Mouse (Mus musculus) gastrocnemius, postnatal 4 days (tissue): Measurements from ENCODE around the gene Sf3a1. TPM values are rescaled to one million over a fixed set of nuclear protein-coding genes. Genes with fewer than 3 reads are reported as not detected.

Experiments used
- DNase-seq, 2 experiments: peaks; one replicate each; pipeline ENCODE4 v3.0.0; 2021 to 2022; ENCODE audit warnings: low spot score in 2 of 2, mixed read lengths in 2 of 2
- total RNA-seq, 2 experiments: library from RNA; stranded (reverse); gene quantifications; 2 replicates each; pipeline ENCODE4 v1.2.3; 2021

Sf3a1 gene
- total RNA-seq, 2 experiments from 2014 or later = 41.2 to 50.6 TPM

DNA sequence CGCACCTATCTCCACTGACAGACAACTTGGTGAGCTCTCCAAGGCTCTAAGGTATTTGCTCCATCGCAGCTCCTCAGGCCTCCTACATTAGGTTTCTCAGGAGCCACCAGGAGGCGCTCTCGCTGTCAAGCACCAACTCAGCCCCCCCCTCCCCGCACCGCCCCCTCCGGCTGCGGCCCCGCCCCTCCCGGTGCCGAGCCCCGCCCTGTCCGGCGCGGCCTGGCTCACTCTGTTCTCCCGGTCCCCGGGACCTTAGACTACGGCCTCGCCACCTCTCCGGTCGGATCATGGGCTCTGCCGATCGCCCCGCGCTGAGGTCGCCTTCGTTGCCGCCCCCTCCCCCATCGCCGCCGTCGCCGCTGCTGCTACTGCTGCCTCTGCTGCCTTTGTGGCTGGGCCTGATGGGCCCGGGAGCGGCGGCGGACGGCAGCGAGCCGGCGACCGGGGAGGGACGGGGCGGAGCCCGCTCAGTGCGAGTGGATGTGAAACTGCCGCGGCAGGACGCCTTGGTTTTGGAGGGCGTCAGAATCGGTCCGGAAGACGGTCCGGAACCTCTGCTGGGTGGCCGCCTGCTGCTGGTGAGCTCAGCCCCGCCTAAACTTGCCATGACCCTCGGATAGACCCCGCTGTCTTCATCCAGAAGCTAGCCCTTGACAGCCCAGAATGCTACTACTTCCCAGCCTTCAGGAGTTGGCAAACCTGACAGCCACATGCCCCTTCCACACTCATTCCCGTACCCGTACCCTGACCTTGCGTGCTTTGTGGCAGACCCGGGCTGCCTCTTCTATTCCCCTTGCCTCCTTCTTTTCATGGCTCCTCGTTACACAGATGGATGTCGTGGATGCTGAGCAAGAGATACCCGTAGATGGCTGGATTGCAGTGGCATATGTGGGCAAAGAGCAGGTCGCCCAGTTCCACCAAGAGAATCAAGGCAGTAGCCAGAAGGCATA is 24.9 kb upstream of the Sf3a1 start, which contains the start of gene Rnf215:
TSS of gene Rnf215 (plus strand) at position 217 of the 950 bp plus-strand sequence.
- DNase-seq = peak; percentile 85 to 93

DNA sequence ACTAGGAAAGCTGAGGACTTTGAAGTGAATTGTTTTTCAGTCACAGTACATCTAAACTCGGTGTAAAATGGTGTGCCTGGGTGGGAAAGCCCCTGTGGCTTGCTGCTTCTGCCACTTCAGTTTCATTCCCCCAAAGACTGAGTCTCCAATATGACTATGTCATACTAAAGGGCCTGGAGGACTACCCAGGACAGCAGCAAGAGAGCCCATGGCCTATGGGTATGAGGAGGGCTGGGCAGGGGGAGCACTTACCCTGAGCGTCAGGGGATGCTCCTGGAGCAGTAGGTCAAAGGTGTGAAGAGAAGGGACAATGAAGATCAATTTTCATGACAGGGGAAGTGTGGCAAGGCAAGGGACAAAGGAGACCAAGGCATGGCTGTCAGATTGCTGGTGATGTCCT is 21.2 kb upstream of the Sf3a1 start:
- DNase-seq = no peak

GRCm38 (mm10) chr11:4141505-4141904 is 18.6 kb upstream of the Sf3a1 start:
- DNase-seq = no peak

GRCm38 (mm10) chr11:4142352-4142751 is 17.8 kb upstream of the Sf3a1 start:
- DNase-seq = no peak

DNA sequence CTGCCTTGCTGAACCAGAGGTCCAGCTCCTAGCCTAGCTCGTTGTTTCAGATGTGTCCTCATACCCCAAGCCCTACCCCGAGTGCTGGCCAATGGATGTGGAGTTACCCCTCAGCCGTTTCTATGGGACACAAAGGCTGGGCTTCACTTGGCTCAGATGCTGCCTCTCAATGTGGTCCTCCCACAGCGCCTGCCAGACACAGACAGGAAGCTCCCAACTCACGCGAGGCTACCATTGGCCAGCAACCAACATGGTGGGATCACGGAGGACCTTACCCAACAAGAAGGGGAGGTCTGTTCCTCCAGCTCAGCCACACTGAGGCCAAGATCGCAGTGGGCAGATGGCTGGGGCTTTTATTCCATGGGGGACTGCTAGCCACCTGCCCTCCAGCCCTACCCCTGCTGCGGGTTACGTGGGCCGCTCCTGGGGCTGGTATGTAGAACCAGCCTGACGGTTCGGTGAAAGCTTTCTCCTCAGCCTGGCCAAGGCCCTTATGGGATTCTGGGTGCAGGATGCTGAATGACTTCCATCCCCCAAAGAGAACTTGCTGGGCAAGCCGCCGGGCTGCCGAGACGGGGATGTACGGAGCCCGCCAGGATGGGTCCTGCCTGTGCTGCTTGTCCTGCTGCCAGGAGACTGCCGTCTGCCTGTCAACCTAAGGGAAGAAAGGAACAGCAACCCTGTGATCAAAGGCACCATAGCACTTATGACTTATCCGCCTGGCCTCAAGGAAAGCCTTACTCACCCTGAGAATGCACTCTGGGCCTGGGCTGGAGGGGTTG is 16.7 kb upstream of the Sf3a1 start:
- no peak for DNase-seq

GRCm38 (mm10) chr11:4146381-4146780 is 13.8 kb upstream of the Sf3a1 start:
- no peak for DNase-seq

GRCm38 (mm10) chr11:4147098-4147497 is 13.1 kb upstream of the Sf3a1 start:
- DNase-seq = peak in 1 of 2 experiments; percentile 38

DNA sequence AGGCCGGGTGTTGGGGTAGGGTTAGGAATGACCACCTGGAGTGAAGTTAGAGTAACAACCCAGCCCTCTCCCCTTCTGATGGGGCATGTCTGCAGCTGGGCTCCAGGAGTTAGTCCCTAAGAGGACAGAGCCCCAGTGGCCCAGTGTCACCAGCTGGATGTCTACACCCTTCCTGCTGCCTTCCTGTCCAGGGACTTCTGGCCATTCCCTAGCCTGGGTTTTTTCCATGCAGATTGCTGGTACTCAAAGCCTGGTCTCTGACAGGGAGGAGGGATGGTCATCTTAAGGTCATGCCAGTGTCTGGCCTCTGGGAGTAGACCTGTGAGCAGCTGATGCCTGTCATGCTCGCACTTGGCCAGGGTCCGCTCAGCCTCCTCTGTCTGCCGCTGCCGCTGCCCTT is 12.0 kb upstream of the Sf3a1 start:
- no peak for DNase-seq

DNA sequence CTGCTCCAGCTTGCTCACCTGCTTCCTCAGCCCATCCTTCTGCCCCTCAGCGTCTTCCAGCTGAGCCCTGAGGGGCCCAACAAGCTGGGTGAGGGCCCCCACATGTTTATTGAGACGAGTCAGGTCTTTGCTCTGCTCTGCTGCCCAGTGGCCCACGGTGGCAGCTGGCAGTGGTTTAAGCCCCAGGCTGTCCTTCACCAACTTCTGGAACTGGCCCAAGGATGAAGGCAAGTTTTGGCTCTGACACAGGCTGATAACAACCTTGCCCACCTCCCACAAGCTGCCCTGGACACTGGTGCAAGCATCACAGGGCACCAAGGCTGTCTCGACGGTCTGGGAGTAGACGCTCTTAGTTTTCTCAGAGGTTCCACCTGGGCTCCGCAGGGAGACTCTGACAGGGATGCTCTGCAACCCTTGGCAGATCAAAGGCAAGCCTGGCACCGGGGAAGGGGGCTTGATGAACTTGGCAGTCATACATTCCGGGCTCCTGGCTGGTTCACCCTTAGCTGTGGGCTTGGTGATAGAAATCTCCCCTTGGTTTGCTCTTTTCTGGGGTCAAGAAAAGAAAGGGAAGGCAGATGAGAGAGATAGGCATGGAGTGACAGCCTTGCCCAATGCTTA is 11.5 kb upstream of the Sf3a1 start:
- no peak for DNase-seq

- no peak for DNase-seq
Observed at GRCm38 (mm10) chr11:4149886-4150285, 10.3 kb upstream of the Sf3a1 start.

DNA sequence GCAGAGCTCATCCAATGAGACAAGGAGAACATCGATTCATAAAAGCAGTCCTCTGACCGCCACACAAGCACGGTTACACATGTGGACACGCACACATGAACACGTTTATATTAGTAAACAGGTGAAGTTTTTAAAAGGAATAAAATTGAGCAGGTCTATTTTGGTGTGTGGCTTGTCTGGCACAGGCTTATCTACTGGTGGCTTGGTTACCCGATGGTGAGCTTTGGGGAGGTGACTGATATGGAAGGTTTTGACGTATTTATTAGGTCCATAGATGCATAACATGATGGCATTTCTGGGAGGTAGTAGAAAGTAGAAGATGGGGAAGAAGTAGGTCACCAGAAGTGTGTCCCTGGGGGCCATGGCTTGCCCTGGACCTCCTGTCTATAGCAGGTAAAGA is 6.5 kb upstream of the Sf3a1 start:
- no peak for DNase-seq

DNA sequence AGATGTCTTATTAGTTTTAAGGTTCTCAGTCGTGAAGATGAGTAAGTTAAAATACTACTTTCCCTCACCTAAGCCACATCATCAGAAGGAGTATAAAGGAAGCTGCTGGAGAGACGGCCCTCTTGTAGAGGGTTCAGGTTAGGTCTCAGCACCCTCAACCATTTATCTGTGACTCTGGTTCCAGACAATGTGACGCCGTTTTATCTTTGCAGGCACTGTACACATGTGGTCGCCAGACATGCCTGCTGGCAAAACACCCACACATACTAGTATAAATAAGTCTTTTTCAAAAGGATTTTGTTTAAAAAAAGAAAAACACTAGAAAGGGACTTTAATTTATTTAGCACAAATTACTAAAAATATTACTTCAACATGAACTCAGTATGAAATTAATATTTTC is 4.5 kb upstream of the Sf3a1 start:
- DNase-seq = no peak

DNA sequence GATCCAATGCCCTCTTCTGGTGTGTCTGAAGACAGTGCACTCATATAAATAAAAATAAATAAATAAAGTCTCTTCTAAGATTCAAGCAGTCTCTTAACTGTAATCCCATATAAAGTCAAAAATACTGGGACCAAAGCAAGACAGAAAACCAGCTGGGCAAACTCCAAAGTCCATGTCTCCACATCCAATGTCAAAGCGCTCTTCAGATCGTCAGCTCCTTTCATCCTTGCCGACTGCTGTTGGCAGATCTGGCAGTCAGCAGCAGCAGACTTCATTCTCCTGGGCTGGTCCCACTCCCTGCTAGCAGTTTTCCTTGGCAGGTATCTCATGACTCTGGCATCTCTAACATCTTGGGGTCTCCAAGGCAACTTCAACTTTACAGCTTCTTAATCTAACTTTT is 1.5 kb upstream of the Sf3a1 start:
- DNase-seq = no peak

GRCm38 (mm10) chr11:4160758-4161480 is 769 bp downstream of the Sf3a1 start:
- DNase-seq = no peak

- no peak for DNase-seq
Observed at GRCm38 (mm10) chr11:4164701-4165100, 4.6 kb downstream of the Sf3a1 start.

DNA sequence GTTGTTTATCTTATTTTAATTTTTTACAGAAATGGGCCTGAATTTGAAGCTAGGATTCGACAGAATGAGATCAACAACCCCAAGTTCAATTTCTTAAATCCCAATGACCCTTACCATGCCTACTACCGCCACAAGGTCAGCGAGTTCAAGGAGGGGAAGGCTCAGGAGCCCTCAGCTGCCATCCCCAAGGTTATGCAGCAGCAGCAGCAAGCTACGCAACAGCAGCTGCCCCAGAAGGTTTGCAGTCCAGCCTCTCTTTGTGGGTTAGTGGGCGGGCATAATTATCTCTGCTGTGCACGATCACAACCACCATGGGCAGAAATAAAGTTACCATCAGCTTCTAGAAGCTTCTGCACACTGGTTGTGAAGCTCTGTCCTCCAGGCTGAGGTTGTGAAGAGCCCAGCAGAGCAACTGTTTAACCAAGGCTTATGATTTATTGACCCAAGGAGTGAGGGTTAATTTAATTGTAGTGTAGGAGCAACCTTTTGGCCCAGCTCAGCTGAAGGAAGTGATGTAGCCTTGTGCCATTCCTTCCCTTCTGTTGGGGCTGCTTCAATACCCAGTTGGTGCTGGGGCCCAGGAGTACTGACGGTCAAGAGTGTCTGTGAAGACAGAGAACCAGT is 6.4 kb downstream of the Sf3a1 start:
- DNase-seq = no peak

GRCm38 (mm10) chr11:4174586-4174985 is 14.4 kb downstream of the Sf3a1 start:
- peak in 1 of 2 experiments; percentile 33 for DNase-seq

- no peak for DNase-seq
Observed at GRCm38 (mm10) chr11:4177716-4178115, 17.6 kb downstream of the Sf3a1 start.

GRCm38 (mm10) chr11:4182061-4182460 is 21.9 kb downstream of the Sf3a1 start:
- DNase-seq = no peak

DNA sequence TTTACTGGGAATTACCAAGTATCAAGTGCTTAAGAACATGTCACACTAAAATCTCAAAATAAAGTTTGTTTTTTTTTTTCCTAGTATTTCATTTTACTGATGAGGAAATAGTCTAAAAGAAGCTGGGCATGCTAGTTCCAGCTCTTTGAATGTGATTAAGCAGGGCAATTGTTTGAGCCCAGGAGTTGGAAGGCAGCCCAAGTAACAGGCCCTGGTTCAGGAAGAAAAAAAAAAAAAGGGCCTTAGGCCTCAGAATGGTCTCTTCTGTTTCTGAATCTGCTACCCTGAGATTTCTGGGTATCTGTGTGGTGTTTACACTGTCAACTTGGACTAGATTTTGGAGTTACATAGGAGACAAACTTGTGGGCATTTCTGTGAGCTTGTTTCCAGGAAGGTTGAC is 23.4 kb downstream of the Sf3a1 start:
- DNase-seq = no peak
